Mouse (Mus musculus): ENCODE data around the gene Syt16.

Syt16 gene

DNA sequence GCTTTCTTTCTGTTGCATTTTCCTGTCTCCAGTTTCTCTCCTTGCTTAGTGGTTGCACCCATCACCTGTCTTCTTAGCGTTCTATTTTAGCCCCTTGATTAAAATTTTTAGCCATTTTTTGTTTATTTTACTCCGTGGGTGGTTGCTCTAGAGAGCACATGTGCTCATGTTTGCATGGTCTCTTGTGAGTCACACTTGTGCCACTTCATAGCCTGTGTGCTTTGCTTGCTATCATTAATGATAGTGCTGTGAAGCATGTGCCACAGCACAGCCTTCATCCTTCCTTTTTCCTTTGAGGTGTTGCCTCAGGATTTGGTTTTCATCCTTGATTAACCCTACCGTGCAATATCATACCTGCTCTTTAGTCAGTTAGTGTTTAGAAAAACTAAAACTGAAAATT, 214.7 kb downstream of the Syt16 start:
- intact Hi-C loops (cut with DNase I): no loop called here

DNA sequence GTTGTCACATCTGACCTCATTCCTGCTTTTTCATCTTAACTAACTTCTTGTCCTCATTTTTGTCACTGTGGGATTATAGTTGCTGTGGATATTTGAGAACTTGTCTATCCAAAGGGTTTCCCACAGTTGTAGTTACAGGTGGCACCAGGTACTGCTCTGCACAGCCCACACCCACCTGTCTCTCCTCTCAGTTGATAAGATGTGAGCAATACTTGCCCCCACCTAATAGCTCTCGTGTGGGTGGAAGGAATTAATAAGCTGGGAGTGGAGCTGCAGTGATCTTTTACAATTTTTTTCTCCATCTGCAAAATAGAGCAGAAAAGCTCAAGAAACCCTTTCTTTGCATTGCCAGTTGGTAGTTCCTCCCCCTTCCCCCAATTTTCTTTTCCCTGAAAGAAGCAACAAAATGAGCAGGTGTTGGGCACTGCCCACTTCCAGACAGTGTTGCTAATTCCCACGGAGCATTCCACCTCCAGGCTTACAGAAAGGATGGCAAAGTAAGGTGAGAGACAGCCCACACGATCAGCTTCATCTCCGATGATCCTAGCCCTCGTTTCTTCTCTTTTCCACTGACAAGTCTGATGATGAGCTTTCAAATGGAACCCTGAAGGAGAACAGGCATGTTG, 218.8 kb downstream of the Syt16 start:
- intact Hi-C loops (cut with DNase I): no loop called here

DNA sequence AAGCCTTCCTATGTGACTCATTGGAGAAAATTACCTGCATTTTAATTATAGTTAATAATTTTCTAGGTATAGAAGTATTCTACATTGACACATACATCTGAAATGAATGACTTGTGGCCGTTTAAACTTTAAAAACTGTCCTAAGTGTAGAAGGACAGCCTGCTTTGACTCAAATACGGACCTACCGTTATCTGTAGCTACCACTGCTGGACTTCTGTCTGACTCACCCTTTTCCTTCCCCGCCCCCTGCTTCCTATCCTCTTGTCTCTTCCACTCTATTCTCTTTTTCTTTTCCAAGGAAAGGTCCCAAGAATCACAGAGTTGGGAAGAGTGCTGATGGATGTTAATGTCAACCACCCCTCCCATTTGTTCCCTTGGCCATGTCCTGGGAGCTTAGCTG, 222.4 kb downstream of the Syt16 start:
- intact Hi-C loops (cut with DNase I): no loop called here

DNA sequence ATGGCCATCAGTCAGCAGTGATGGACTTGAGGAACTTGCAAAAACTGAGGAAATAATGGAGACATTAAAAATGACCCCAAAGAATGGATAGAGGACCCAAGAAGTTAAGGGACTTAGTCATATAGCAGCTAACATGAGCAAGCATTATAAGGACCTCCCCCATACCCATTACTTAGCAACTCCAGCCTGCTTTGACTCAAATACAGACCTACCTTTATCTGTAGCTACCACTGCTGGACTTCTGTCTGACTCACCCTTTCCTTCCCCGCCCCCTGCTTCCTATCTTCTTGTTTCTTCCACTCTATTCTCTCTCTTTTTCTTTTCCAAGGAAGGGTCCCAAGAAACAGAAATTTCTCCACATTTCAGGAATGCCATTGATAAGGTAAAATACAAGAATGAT, 223.2 kb downstream of the Syt16 start:
- intact Hi-C loops (cut with DNase I): no loop called here

DNA sequence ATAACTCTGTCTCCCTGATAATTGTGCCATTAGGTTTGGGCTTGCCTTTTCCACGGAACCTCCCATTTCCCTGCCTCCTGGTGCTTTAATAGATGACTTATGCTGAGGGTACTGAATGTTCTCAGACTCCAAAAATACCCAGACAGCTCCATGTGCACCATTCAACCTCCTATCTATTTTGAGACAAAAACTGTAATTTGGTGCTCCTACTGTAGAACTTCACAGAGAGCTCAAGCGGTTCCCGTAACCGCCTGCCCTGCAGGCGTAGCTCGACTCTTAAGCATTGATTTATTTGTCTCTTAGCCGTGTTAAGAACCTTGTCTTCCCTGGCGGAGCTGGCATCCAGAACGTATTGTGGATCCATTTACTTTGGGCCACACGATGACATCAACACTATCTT, 233.3 kb downstream of the Syt16 start:
- intact Hi-C loops (cut with DNase I): no loop called here

DNA sequence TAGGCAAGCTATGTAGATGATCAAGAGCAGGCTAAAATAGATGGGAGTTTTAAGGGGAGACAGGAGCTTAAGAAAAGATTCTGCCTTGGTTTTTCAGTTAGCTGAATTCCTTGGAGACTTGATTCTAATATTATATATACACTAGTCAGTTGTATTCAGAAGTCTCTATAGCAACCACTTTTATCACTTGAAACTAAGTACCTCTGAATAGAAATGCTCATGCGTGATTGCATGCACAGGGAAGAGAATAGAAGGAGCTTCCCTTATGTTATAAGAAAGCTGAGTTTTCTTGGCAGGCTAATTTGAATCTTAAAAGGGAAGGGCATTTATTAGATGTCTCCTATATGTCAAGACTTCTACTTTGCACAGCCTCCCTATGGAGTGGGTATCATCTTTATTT, 235.4 kb downstream of the Syt16 start:
- intact Hi-C loops (cut with DNase I): no loop called here

DNA sequence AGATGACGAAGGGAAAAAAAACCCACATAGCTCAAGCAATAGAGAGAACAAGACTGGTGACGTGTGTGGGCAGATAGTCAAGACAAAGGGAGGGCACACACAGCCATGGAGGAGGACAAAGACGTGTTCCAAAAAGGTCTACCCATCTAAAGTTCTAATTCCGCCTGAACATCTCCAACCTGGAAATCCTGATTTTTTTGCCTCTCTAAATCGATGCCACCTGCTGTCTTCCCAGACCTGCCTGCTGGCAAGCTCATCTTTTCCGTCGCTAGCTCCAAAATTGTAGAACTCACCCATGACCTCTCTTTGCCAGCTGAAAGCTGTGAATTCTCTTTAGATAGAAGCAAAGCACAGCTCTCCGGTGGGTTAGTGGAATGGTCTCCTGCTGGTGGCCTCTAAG, 238.7 kb downstream of the Syt16 start:
- intact Hi-C loops (cut with DNase I): no loop called here

DNA sequence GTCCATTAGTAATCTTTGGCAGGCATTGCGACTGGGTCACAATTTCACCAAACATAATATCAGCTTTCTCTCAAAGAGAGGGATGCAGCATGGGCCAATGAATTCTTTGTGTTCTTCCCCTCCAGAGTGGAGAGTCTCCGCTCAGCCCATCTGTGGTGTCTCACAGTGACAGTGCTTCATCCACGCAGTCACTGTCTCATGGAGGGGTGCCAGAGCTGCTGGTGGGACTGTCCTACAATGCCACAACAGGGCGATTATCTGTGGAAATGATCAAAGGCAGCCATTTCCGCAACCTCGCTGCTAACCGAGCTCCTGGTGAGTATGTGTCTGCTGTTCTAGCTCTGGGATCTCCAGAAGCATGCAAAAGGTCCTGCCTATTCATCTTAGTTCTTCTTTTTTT, 240.6 kb downstream of the Syt16 start:
- intact Hi-C loops (cut with DNase I): no loop called here

DNA sequence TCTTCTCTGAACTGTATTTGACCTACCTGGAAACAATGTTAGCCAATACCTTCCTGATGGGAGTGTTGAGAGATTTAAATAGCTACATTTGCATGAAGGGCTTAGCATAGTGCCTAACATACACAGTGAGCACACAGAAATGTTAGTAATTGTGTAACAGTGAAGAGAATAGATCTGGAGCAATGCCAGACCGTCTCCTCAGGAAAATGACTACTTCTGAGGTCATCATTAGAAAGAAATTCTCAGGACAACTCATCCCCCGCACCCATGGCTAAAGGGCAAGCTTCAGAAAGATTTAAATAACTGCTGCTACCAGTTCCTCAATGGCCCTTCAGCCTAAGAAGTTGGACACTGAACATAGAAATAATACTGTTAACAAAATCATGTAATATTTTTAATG, 241.3 kb downstream of the Syt16 start:
- intact Hi-C loops (cut with DNase I): no loop called here

DNA sequence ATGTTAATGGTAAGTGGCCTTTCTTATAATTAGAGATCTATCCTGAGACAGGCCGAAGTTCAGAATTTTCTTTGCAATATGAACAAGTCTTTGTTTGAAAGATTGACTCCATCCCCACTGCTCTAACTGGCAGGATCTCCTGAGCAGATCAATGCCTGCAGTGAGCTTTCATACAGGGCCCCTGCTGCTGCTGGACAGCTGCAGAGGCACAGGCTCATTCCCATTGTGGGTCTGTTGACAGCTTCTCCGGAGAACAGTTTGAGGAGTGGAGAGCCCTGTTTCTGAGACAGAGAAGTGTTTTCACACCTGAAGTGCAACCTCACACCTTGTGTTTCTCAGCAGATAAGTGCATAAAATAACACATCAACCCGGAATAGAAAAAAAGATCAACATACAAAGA, 267.4 kb downstream of the Syt16 start:
- intact Hi-C loops (cut with DNase I): no loop called here

DNA sequence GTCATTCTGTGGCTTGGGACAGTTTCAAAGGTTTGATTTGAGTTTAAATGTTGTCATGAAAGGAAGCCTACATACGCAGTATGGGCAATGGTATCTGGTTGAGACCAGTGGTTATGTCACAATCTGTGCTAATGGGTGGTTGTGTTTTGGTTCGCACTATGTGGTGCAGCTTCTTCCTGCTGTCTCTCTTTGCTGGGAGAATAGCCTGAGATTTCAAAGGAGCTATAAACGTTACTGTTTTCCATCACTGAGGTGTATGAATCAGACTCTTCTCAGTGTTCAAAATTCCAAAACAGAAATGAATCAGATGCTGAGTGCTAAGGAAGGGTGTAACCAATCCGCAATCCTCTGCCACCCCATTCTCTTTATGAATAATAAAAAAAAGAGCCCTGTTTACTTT, 269.6 kb downstream of the Syt16 start:
- intact Hi-C loops (cut with DNase I): no loop called here

DNA sequence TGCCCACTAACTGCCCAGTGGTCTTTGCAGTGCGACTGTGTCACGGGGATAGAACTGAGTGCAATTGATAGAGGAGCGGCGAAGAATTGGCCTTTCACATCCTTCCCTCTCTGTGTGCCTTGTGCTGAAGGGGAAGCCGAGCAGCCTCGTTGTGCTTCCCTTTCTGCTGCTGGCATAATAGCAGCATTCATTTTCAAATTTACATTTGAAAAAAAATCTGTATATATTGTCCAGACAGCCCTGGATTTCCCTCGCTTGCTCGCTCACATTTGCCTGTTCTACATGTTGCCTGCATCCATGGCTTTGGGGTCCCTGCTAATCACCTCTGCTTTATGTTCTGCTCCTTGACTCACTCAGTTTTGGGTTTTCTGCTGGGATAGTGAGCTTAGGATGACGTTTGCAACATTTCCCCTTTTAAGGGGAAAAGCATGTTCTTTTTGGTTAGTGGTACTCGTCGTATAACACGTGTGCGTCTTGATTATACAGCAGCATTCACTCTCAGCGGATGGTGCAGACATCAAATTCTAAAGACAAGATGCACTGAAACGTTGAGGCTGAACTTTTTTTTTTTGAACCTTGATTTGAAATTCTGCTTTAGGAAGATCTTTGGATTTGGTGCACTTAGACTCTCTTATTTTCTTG, 271.3 kb downstream of the Syt16 start:
- intact Hi-C loops (cut with DNase I): no loop called here

DNA sequence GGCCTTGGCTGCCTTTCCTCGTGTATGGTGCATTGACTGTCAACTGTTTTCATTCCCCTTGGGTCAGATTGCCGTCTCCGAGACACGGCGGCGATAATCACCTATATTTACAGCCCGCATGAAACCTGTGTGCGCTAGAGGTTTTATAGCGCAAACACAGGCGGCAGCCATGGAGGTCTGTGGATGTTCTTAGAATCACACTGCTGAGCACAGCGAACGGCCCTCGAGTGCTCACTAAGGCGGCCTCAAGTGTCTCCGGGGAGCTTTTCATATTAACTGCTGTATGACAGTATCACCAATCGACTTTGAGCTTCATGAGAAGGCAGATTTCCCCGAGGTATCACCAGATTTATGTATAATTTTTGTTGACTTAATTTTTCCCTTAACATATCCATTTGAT, 275.1 kb downstream of the Syt16 start:
- intact Hi-C loops (cut with DNase I): no loop called here

DNA sequence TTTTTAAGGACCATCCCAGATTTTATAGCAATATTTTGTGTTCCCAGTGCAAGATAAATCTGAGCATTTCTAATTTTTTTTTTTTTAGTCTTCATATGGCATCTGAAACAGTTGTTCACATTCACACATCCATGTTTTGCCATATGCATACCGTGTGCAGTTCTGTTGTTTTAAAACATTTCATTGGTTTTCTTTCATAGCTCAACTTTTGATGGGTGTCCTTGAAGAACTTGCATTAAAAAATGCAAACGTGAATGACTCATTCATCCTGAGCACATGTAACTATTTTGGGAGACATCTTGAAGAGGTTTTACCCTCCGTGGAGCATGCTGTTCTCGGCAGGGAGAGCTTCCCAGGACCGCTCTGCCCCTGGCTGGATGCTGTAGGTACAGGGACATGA, 279.8 kb downstream of the Syt16 start:
- intact Hi-C loops (cut with DNase I): no loop called here

DNA sequence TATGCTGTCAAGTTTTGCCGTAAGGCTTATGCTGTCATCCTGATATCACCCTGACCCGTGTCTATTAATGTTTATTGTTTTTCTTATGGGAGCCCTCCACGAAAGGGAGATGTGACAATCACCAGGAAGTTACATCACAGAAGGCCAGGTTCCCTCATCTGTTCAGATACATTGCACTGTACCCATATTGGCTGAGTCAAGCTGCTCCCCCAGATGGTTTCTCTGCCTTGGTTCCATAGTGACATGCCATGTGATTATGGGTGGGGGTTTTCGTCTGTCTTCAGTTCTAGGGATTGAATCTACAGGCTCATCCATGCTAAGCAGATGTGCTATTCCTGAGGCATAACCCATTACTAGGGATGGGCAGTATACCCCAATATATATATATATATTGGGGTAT, 283.9 kb downstream of the Syt16 start:
- intact Hi-C loops (cut with DNase I): no loop called here

DNA sequence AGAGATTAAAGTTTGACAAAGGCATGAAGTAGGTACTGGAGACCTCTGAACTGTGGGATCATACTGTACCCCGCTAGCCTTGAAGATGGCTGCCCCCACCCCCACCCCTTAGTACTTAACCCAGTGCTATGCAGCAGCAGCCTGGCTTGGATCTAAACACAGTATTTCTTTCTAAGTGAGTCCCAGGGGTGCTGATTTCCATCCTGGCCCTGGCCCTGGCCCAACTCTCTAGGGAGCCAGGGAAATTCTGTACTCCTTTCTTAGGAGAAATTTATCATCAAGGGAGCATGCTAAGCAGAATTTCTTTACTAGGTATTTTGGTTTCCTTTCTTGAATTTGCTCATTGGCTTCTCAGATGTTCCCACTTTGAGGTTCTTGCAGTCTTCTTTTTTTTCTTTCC, 285.4 kb downstream of the Syt16 start:
- intact Hi-C loops (cut with DNase I): no loop called here

DNA sequence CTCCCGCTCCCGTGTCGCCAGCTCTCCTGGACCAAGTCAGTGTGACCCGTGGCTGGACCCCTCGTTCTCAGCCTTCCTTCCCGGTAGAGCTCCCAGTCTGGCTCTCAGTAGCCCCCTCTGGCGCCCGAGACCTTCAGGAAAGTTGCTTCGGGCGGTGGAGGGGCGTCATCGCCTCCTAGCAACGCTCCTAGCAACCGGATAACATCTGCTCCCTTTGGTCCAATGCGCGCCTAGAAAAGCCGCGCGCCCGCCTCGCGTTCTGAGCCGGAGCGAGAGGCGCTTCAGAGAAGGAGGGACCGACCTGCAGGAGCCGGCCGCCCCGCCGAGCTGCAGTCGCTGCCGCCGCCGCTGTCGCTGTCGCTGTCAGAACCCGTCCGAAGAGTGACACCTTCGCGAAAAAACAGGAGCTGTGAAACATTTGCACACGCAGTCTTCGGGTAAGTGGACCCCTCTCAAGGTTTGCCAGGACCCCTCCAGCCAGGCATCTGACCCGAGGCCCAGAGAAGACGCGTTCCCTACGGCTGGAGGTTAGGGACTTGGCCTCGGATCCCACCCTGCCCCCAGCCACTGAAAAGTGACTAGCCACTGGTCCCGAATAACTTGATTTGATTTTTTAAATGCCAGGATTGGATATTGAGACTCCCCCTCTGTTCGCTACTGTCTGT, 286.7 kb downstream of the Syt16 start:
- intact Hi-C loops (cut with DNase I): no loop called here

DNA sequence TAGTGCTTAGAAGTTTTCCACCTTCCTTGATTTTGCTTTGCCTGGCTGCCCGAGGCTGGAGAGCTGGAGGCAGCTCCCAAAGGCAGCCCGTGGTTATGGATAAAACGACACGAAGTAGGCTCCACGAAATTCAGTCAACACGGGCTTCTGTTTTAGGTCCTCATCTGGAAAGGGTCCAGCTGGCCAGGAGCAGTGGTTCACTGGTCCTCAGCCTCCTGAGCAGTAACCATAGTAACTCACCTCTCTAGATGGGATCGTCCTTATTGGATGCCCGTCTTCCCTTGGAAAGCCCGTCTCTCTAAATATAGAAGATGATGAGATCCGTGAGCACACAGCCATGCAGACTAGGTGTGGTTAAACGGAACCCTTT, 287.2 kb downstream of the Syt16 start:
- intact Hi-C loops (cut with DNase I): no loop called here

DNA sequence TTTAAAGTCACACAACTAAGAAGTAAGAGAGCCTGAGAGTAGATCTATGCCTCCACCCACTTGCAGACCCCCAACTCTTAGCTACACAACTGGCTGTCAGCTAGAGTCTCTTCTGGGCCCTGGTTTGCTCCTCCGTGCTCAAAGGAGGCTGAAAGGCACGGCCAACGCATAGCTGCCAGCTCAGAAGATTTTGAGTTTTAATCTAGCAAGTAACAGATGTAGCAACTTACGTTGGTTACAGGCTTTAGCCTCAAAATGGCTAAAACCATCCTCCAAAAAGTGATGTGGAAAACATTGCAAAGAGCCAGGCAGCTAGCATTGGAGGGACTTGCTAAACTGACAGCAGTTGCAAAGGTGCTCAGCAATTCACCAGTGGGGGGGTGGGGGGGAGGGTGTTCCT, 293.5 kb downstream of the Syt16 start:
- intact Hi-C loops (cut with DNase I): loop anchor here (5.0 to 10.0 kb wide), 2 partner anchors 234 to 586 kb away; no protein-coding TSS in a partner anchor

DNA sequence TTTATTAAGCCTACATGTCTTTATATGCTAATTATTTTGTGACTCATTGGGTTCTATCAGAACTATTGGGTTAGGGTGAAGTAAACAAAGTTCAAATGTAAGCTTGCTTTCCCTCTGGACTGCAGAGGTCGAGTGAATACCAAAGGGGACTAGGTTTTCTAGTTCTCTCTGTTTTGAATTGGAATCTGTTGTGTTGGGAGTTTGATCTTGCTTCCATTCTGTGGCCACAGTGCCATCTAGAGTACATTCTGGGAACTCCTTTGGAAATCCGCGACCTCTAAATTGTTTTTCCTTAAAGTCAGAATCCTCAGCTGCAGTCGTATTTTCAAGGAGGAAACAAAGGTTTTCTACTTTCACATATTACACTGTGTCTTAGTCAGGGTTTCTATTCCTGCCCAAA, 296.2 kb downstream of the Syt16 start:
- intact Hi-C loops (cut with DNase I): loop anchor here (5.0 to 10.0 kb wide), 2 partner anchors 236 to 589 kb away; no protein-coding TSS in a partner anchor

DNA sequence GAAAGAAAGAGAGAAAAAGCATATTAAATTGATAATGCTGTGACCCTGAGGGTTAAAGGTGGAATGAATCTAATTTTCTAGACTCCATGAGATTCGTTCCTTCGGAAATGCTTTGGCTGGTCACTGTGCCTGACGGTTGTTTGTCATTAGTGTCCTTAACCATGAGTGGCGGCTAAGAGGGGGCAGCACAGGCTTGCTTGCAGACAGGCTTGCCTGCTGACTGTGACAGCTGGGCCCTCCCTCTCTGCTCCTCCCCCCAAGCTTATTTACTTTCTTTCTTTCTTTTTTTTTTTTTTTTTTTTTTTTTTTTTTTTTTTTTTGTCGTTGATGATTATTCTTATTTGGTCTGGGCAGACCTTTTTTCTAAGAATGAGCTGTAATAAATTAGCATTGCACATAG, 298.9 kb downstream of the Syt16 start:
- intact Hi-C loops (cut with DNase I): loop anchor here (10.0 kb wide), 1 partner anchor 592 kb away; no protein-coding TSS in a partner anchor

DNA sequence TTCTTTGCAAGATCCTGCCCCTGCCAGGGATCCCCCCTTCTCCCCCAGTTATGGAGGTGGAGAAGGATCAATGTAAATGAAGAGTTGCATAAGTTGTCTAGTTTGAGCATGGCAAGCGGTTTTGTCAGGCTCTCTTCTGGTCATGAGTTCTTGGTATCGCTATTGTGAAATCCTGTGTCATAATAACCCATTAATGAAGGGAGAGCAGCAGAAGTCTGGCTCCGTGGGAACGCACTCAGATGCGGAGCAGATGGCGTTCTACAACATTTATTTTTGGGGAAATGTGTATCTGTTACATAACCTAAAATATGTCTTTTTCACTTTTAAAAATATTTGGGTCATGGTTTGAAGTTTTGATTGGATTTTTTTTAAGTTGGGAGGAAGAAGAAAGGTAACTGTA, 304.1 kb downstream of the Syt16 start:
- intact Hi-C loops (cut with DNase I): no loop called here

Data from adrenal gland (tissue).